Mouse (Mus musculus) lung, adult 2 months (tissue): ENCODE measurements at regions not wholly inside any gene's neighbourhood (a gene's known extent, or its start where the extent isn't known, plus 50 kb on each side); places are given as distances from the start of the nearest gene placed in this dataset.

Source experiments
- DNase-seq: peaks from one replicate; pipeline ENCODE4 v3.0.0; 2022
- H3K4me1 ChIP-seq: fragments of 200-500 bp; 2 replicates; pipeline ENCODE4 v1.6.1; 2011; ENCODE audit warnings: low read length; ENCODE audit not compliant: control insufficient read depth, insufficient read depth
- H3K4me3 ChIP-seq: fragments of 200-500 bp; replicated peaks from 2 replicates; pipeline ENCODE3; 2011; ENCODE audit warnings: low read depth, mild to moderate bottlenecking, control low read depth, low read length; ENCODE audit errors: extremely low read depth
- CTCF ChIP-seq: fragments of 200-500 bp; IDR thresholded peaks from 2 replicates; pipeline ENCODE4 v1.5.1; 2011; ENCODE audit warnings: mild to moderate bottlenecking, low read length, control low read depth; ENCODE audit not compliant: insufficient read depth
- POLR2A ChIP-seq: fragments of 200-500 bp; IDR thresholded peaks from 2 replicates; pipeline ENCODE4 v1.6.1; 2011; ENCODE audit warnings: low read depth, mild to moderate bottlenecking, control low read depth, low read length, borderline replicate concordance; ENCODE audit errors: extremely low read depth
- WGBS: fragments of 180-500 bp; shearing (Covaris S2); methylation state at CpG from one replicate; pipeline ENCODE4 v1.1.7; 2018; 5-methylcytosine and 5-hydroxymethylcytosine counted together

DNA sequence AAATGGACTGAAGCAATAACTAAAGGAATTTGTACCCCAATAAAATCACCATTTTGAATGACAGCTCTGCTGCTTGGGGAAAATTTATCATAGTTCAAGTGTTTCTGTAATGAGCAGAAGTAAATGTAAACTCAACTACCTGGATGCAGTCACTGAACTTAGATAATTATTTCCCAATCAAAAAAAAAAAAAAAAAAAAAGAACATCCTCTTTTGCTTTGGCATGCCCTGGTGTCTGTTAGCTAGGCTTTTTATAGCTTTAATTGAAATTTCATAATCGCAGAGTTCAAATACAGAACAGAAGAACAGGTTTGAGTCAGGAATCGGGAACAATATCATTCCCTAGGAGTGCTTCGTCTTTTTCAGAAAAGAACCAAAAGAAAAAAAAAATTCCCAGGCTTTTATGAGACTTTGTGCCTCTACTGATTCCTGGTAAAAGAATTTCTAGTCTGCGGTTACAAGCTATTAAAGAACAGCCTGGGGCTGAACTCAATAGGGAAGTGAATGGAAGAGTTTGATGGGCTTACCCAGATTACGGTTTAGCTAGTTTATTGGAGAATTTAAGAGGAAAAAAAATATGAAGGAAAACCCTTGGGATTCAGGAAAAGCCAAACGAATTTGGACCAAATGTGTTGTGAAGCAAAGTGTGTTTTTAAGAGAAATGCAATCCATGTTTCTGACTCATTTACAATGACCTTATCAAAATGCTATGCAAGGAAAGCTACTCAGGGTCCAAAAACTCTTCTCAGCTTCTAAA is 1102.0 kb upstream of the Cited2 start:
- 65% methylated on average over 6 of the region's 6 CpGs for WGBS
- no peak for DNase-seq
- TF ChIP-seq CTCF, result no peak
- no peak for TF ChIP-seq POLR2A
- H3K4me3 ChIP-seq, result no peak overlapping the region
- H3K4me1 ChIP-seq, result no peaks in the 10 kb centered on the region

DNA sequence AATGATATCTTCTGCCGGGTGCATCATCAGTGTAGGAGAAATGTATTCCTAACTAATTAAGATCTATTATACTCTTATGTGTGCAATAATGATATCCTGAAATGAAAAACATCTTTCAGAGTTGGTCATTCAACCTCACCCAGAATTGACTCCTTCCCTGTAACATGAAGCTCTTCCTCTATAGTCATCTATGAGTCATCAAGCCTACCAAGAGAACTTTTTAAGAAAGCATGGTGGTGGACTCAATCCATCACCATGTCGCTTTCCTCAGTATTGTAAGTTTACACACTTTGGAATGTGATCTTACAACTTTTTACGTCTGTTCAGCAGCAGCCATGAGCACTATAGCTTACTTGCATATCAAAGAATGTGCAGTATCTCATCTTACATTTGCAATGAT is 1100.2 kb upstream of the Cited2 start:
- Histone ChIP-seq H3K4me1 (no peaks in the 10 kb centered on the region), H3K4me3 (no peak overlapping the region)
- WGBS, result 79% methylated on average over 3 of the region's 3 CpGs
- no peak for TF ChIP-seq POLR2A
- DNase-seq, result no peak

DNA sequence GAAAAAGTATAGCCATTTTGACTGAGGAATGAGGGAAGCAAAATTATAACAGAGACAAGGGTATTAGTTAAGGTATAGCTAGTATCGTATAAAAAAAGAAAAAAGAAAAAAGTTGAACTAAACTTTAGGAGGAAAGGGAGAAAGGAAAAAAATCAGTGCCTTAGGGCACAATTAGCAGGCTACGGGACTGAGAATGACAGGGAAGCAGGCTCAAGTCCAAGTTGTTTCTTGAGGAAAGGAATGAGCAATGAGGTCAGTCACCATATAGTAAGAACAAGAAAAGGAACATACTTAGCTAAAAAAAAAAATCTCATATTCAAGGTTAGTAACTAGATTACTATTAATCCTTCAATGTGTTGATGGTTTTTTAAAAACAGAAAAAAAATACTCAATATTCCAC is 1089.8 kb upstream of the Cited2 start:
- no peak for TF ChIP-seq CTCF
- no peak for TF ChIP-seq POLR2A
- Histone ChIP-seq H3K4me1 (no peaks in the 10 kb centered on the region), H3K4me3 (no peak overlapping the region)
- DNase-seq, result no peak
- 79% methylated on average over 2 of the region's 2 CpGs for WGBS

DNA sequence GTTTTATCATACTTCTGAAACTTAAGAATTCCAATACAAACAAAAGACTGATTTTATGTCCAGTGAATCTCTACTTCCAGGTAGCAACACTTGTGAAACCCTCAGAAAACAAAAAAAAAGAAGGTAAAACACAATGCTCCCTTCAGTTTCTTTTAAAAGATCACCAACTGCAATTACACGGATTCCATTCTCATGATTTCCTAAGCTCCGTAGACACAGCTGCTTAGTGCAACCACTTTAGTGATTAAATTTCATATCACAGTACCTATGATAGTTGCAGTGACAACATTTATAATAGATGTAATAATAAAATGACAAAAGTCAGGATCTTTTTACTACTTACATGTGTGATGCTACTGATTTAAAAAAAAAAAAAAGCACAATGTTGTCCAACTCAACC is 1087.6 kb upstream of the Cited2 start:
- no peak overlapping the region for H3K4me3 ChIP-seq
- 83% methylated on average over 2 of the region's 2 CpGs for WGBS
- TF ChIP-seq POLR2A (no peak), CTCF (no peak)

DNA sequence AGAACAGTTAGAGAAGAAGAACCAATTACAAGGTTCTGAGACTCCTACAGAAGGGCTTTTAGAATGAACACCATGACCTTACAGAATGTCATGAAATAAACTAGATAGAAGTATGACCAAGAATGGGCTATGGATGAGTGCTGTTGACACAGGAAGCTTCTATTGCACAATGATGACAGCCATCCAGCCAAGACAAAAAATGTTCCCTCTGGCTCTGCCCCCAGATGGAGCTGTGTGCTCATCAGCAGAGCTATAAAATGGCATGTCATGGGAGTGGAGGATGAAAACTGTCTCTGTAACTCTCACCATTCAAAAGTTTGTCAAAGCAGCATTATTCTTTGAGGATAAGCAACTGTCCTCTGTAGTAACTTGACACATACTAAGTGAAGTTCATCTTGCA is 1086.0 kb upstream of the Cited2 start:
- DNase-seq, result no peak
- TF ChIP-seq POLR2A (no peak), CTCF (no peak)
- Histone ChIP-seq H3K4me3 (no peak overlapping the region), H3K4me1 (no peaks in the 10 kb centered on the region)

More for the DNA sequence above, 1087.6 kb upstream of the Cited2 start:
- no peaks in the 10 kb centered on the region for H3K4me1 ChIP-seq
- DNase-seq, result no peak

DNA sequence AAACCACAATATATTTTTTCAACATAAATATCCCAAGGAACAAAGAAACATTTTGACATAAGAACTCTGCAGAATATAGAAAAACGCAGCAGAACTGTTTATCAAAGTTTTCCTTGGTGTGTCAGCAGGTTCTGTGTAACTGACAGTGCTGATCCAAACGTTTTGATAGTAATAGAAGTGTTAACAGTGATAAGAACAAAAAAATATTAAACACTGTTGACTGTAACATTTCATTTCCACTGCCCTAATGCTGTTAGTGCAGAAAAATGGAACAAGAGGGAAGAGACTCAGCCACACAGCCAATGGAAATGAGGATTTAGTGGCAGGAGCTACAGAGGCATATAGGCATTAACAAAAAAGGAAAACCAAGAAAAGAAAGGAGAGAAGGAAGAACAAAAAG is 1084.9 kb upstream of the Cited2 start:
- H3K4me3 ChIP-seq, result no peak overlapping the region
- H3K4me1 ChIP-seq, result no peaks in the 10 kb centered on the region
- DNase-seq, result no peak
- TF ChIP-seq CTCF (no peak), POLR2A (no peak)
- WGBS, result 25% methylated on average over 2 of the region's 2 CpGs

DNA sequence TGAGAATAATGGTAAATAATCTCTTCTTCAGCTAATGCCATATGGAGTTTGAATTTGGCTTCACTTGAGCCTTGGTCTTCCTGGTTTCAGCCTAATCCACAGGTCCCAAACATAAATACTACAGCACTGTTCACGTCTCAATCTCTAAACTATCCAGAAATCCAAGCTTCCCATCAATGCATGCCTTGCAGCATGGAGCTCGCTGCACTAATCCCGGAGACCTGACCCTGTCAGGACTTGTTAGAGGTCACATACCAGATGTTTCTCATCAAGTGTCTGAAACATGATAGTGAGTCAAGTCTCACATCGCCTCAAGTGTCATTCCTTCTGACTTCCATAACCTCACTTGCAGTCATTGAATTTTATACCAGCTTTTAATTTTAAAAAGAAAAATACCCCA is 1082.9 kb upstream of the Cited2 start:
- Histone ChIP-seq H3K4me1 (no peaks in the 10 kb centered on the region), H3K4me3 (no peak overlapping the region)
- DNase-seq, result no peak
- 37% methylated on average over 4 of the region's 4 CpGs for WGBS
- TF ChIP-seq CTCF (no peak), POLR2A (no peak)

DNA sequence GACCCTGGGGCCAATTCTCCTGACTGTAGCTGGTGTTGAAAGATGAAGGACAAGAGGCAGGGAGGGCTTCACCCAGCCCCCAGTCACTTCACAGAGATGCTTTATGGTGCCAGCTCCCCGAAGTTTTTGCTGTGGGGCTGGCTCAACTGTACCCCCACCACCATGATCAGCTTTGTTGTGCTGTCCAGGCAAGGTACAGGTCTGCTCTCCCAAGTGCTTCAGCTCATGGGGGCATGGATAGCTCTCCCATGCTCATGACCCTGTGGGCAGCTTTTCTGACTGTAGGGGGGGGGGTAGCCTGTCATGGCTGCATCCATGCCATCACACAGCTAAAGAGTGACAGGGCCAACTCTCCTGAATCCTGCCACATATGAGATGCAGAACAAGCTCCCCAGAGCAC is 1072.9 kb upstream of the Cited2 start:
- 47% methylated on average over 1 of the region's 1 CpGs for WGBS
- H3K4me3 ChIP-seq, result no peak overlapping the region
- H3K4me1 ChIP-seq, result no peaks in the 10 kb centered on the region
- DNase-seq, result no peak
- TF ChIP-seq CTCF (no peak), POLR2A (no peak)

DNA sequence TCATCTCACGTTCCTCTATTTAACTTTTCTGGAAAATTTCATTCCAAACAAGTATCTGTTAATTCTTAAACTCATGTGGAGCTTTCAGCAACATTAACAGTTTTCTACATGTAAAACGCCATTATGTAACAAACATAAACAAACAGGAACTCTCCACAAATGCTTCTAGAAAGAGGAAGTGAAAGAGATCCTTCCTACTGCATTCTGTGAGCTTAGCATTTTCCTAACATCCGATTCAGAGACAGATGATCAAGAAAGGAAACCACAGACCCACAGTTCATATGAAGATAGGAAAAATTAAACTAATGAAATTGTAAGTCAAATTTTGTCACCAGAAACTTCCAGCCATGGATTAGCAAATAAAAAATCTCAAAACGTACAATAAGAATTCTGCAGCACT is 1070.6 kb upstream of the Cited2 start:
- 59% methylated on average over 4 of the region's 4 CpGs for WGBS
- H3K4me1 ChIP-seq, result no peaks in the 10 kb centered on the region
- no peak for DNase-seq
- no peak overlapping the region for H3K4me3 ChIP-seq
- TF ChIP-seq POLR2A, result no peak
- no peak for TF ChIP-seq CTCF

DNA sequence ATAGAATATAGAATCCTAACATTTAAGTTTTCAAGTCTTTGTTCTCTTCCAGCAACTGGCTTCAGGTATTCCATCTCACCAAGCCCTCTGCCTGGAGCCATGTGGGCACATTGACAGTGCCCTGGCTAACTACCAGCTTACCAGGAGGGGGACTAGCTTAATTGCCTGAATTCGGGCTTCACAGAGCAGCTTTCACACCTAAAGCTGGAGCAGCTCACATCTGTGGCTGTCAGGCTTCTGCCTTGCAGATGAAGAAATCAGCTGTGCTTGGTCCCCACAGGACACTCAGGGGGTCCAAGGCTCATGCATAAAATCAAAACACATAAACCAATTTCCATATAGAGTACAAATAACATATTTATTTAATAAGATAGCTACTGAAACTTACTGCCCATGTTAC is 1058.5 kb upstream of the Cited2 start:
- 65% methylated on average over 1 of the region's 1 CpGs for WGBS
- no peak for TF ChIP-seq CTCF
- no peak for TF ChIP-seq POLR2A
- H3K4me3 ChIP-seq, result no peak overlapping the region
- H3K4me1 ChIP-seq, result no peaks in the 10 kb centered on the region
- no peak for DNase-seq

DNA sequence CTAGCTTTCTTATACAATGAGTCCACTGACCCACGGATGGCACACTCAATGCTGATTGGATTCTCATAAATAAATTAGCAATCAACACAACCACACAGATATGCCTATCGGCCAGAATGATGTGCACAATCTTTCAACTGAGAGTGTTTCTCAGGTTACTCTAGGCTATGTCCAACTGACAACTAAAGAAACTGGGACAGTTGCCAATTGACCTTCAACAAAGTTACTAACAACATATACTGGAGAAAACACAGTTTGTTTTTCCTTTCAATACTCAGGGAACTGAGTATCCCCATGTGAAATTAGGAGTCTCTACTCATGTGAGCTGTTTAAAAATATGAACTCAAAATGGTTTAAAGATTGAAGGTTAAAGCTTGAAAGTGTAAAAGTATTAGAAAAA is 1052.7 kb upstream of the Cited2 start:
- H3K4me1 ChIP-seq, result no peaks in the 10 kb centered on the region
- WGBS, result 53% methylated on average over 2 of the region's 2 CpGs
- H3K4me3 ChIP-seq, result no peak overlapping the region
- DNase-seq, result no peak
- TF ChIP-seq CTCF (no peak), POLR2A (no peak)

DNA sequence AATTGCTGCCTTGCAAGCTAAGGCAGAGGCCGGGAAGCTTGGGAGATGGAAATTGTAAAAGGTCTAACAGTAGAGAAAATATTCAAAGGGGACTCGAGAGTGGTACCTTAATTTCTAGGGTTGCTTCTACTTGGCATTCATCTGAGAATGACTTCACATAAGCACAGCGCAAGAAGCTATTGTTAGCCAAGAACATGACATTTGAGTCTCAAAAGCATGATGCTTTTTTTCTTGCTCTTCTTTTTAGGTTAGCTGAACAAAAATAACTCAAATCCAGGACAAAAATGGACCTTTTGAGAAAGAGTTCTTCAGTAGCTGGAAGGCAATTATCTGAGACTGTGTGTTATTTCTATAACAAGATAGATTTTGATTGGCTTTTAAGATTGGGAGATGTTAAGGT is 1042.0 kb upstream of the Cited2 start:
- DNase-seq, result no peak
- no peak overlapping the region for H3K4me3 ChIP-seq
- TF ChIP-seq POLR2A, result no peak
- TF ChIP-seq CTCF, result no peak
- WGBS, result 78% methylated on average over 3 of the region's 3 CpGs
- no peaks in the 10 kb centered on the region for H3K4me1 ChIP-seq
